Mouse (Mus musculus) macrophage (primary cell): ENCODE data around the gene D930020B18Rik. TPM values are rescaled to one million over a fixed set of nuclear protein-coding genes. Genes with fewer than 3 reads are reported as not detected.

Experiments used
- H3K27ac ChIP-seq: fragments of 350-480 bp; formaldehyde crosslinking; 2 replicates; pipeline ENCODE4 v1.9.0; 2021
- H3K36me3 ChIP-seq: fragments of 350-480 bp; formaldehyde crosslinking; 2 replicates; pipeline ENCODE4 v1.9.0; 2021; ENCODE audit errors: inconsistent target
- H3K4me3 ChIP-seq: fragments of 350-480 bp; formaldehyde crosslinking; 2 replicates; pipeline ENCODE4 v1.9.0; 2021; ENCODE audit errors: inconsistent target
- H3K79me2 ChIP-seq: fragments of 350-480 bp; formaldehyde crosslinking; 2 replicates; pipeline ENCODE4 v1.9.0; 2021; ENCODE audit errors: inconsistent target
- WGBS: methylation state at CpG from one replicate; pipeline ENCODE4 v1.1.7; 2026; ENCODE audit warnings: inconsistent platforms; ENCODE audit not compliant: missing documents; 5-methylcytosine and 5-hydroxymethylcytosine counted together
- polyA plus RNA-seq: library from polyadenylated mRNA; stranded (reverse); fragments of 250-400 nt; gene quantifications from 3 replicates; pipeline ENCODE4 v1.2.4, GENCODE M21; 2018; ENCODE audit warnings: inconsistent platforms

The D930020B18Rik gene
- polyA plus RNA-seq, 1 experiment from 2014 or later: not detected

DNA sequence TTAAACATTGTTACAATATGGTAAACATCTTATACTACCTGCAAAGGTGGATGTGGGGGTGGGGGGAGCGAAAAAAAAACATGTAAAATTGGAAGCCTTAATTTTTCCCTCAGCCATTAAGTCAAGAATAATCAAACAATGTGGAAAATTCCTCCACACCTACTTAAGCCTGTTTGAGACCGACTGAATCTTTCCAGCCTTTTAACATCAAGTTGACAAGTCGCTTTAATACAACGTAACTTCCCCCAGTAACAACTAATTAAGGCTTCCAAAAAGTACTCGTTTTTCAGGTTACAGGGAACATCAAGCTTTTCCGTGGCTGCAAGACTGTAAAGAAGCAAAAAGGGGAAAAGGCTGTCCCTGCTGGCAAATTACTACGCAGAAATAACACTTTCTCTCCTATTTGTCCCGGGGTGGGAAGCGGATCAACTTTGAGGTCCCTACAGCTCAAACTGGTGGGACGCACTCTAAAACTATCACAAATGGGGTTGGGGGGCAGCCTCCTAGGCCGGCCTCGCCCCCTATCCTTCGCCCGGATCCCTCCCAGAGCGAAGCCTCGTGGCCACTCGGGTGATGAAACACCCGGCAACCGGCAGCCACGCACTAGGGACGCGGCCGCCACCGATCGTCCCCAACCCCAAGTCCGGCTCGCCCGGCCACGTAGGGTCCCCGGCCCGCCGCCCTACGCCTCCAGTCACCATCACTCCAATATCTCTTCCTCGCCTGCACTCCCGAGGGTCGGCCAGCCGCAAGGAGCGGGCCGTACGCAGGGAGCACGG is 15.8 kb upstream of the D930020B18Rik start:
- 1% methylated on average over 38 of the region's 41 CpGs for WGBS
- Histone ChIP-seq H3K79me2 (peaks cover 51% of the 10 kb centered on the region), H3K27ac (peak overlapping the region; percentile 81), H3K36me3 (peaks cover 13% of the 10 kb centered on the region), H3K4me3 (peak overlapping the region; percentile 73)

DNA sequence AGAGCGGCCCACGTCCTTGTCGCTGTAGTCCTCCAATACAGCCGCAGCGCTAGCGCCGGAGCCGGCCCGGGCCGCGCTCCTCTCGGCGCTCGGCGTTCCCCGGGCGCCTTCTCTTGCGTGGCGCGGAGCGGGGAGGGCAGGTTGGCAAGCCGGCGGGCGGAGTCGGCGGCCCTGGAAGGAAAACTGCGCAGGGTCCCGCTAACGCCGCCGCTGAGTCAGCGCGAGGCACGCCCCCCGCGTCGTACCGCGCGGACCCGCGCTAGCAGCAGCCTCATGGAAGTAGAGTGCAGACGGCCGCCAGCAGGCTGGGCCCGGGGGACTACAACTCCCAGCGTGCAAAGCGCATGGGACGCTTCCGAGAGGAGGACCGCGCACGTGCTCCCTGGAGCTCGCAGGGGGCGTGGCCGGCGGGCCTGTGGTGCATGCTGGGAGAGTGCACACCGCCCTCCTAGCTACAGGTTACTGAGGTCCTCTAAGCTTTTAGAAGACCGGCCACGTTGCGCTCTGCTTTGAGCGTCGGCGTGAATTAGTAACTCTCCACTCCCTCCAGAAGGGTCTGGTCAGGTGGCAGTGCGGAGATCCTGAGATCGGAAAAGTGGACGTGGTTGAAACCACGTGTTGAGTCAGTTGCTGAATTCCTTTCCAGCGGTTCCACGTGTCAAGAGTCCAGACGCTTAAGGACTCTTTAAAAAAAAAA is 15.1 kb upstream of the D930020B18Rik start, which contains the start of gene Xpot:
Gene Xpot, minus strand, starts transcription at position 147 of the 697 bp plus-strand sequence.
- WGBS: under 1% methylated on average over 54 of the region's 70 CpGs
- H3K79me2 ChIP-seq: peaks cover 43% of the 10 kb centered on the region
- H3K36me3 ChIP-seq: peaks cover 9% of the 10 kb centered on the region; the same call in 1 of the 2 replicates
- peak within 1 kb of the TSS; percentile 73 for H3K4me3 ChIP-seq
- H3K27ac ChIP-seq: peak within 1 kb of the TSS; percentile 81

DNA sequence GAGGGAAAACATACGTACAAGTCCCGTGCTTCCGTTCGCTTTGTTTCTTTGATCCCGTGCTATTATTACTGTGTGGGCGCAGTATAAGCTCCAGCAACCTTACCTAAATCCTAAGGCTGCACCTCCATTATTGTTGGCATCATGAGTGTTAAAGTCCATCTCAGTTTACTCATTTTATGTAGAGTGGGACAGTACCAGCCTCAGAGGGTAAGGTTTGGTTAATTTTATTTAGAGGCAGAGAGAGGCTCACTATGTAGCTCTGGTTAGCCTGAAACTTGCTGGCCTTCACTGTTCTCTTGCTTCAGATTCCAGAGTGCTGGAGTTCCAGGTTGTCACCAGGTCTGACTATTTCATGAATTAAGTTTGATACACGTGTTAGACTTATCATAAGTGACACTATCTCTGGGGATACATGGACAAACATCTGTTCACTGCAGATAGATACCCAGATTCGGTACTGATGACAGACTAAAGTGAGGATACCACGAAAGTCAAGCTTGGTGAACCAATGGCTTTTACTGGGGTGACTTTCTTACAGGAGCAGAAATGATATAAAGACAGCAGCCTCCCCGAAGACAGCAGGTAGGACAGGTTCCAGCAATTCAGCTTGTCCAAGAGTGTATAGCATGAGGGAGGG is 14.1 kb upstream of the D930020B18Rik start:
- H3K4me3 ChIP-seq: no peak overlapping the region

GRCm38 (mm10) chr10:121628561-121629040 is 12.8 kb upstream of the D930020B18Rik start:
- H3K79me2 ChIP-seq: peaks cover 21% of the 10 kb centered on the region
- 91% methylated on average over 6 of the region's 6 CpGs for WGBS

More for the DNA sequence above, 14.1 kb upstream of the D930020B18Rik start:
- Histone ChIP-seq H3K27ac (no peak overlapping the region), H3K79me2 (peaks cover 33% of the 10 kb centered on the region), H3K36me3 (no peaks in the 10 kb centered on the region; the same call in 1 of the 2 replicates)
- WGBS: 91% methylated on average over 10 of the region's 10 CpGs

GRCm38 (mm10) chr10:121634159-121634558 is 7.2 kb upstream of the D930020B18Rik start:
- Histone ChIP-seq H3K27ac (no peak overlapping the region), H3K36me3 (no peaks in the 10 kb centered on the region)
- WGBS: 0% methylated on average over 1 of the region's 1 CpGs

More at GRCm38 (mm10) chr10:121628561-121629040, 12.8 kb upstream of the D930020B18Rik start:
- Histone ChIP-seq H3K4me3 (no peak overlapping the region), H3K27ac (no peak overlapping the region), H3K36me3 (no peaks in the 10 kb centered on the region)

GRCm38 (mm10) chr10:121636276-121636675 is 5.1 kb upstream of the D930020B18Rik start:
- Histone ChIP-seq H3K36me3 (no peaks in the 10 kb centered on the region), H3K27ac (no peak overlapping the region), H3K79me2 (no peaks in the 10 kb centered on the region), H3K4me3 (no peak overlapping the region)
- WGBS: 97% methylated on average over 6 of the region's 6 CpGs

More at GRCm38 (mm10) chr10:121634159-121634558, 7.2 kb upstream of the D930020B18Rik start:
- no peak overlapping the region for H3K4me3 ChIP-seq
- H3K79me2 ChIP-seq: no peaks in the 10 kb centered on the region

DNA sequence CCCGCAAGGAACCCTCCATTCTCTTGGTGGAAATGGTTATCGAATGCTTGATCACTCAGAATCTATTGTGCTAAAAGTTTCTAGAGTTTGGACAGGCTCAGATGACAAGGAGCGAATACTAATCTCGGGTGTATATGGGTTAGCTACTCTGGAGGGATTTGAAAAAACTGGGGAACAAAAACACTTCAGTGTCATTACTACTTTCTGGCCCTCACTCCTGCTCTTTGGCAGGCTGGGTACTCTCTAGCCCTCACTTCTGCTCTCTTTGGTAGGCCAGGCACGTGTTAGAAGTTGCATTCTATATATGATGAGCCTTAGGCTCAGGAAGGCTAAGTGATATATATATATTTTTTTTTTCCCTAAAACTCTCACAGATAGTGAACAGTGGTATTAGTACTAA is 1.8 kb upstream of the D930020B18Rik start:
- Histone ChIP-seq H3K79me2 (no peaks in the 10 kb centered on the region), H3K27ac (no peak overlapping the region), H3K4me3 (no peak overlapping the region), H3K36me3 (no peaks in the 10 kb centered on the region)
- 91% methylated on average over 5 of the region's 5 CpGs for whole genome bisulfite sequencing

DNA sequence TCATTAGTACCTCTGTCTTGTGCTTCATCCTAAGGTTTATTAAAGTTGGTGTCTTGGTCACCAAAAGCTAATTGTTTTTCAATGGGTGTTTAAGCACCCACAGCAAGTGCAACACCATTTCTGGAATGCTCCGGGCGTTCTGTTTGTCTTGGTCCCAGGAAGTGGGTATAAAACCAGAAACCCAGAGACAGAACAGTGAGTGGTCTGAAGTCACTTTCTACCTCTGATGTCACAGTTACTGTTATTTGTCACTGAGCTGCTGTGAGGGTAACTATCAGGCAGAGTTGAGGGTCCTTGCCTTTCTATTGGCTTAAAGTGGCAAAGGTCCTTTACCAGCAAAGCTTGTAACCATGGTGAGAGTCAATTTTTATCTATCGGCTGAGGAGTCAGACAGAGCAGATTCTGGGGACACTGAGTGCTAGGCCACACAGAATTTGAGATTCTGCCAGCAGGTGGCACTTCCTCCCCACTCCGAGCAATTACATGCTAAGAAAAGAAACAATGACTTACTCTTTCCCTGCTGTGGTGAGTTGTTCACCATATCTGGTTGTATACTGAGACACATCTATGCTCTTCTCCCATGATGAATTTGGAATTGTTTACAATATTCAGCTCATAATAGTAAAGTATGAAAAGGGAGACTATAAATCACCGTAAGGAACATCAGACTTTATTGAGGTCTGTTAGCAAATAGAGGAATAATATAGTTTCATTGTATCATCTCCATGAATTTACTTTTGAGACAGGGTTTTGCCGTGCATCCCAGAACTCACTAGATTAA is 1.0 kb upstream of the D930020B18Rik start:
- Histone ChIP-seq H3K79me2 (no peaks in the 10 kb centered on the region), H3K36me3 (no peaks in the 10 kb centered on the region), H3K27ac (no peak overlapping the region), H3K4me3 (no peak overlapping the region)
- WGBS: 40% methylated on average over 6 of the region's 6 CpGs

- WGBS: 16% methylated on average over 10 of the region's 10 CpGs
- Histone ChIP-seq H3K79me2 (no peaks in the 10 kb centered on the region), H3K36me3 (no peaks in the 10 kb centered on the region), H3K4me3 (peak overlapping the region; percentile 15; the same call in 1 of the 2 replicates), H3K27ac (no peak overlapping the region)
Observed at GRCm38 (mm10) chr10:121640944-121641271, 480 bp upstream of the D930020B18Rik start.

GRCm38 (mm10) chr10:121642054-121642947 is 913 bp downstream of the D930020B18Rik start:
- WGBS: 18% methylated on average over 28 of the region's 28 CpGs
- Histone ChIP-seq H3K79me2 (no peaks in the 10 kb centered on the region), H3K36me3 (no peaks in the 10 kb centered on the region), H3K4me3 (no peak overlapping the region), H3K27ac (no peak overlapping the region)

DNA sequence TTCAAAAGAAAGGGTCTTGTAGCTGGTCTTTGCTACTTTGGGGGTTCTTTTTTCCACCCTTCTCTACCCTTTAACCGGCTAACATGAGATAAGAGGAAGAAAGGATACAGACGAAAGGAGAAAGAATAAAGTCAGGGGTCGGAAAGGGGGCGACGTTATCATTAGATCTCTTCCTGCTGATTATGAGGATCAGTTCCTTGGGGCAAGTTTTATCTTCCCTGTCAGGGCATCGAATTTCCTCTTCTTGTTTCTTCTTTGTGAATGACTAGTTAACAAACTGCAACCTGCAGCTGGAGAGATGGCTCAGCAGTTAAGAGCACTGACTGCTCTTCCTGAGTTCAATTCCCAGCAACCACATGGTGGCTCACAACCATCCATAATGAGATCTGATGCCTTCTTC is 4.9 kb downstream of the D930020B18Rik start:
- no peak overlapping the region for H3K4me3 ChIP-seq
- no peaks in the 10 kb centered on the region for H3K79me2 ChIP-seq
- H3K27ac ChIP-seq: no peak overlapping the region
- no peaks in the 10 kb centered on the region for H3K36me3 ChIP-seq
- WGBS: 23% methylated on average over 6 of the region's 6 CpGs

- Histone ChIP-seq H3K79me2 (no peaks in the 10 kb centered on the region), H3K27ac (no peak overlapping the region), H3K36me3 (no peaks in the 10 kb centered on the region), H3K4me3 (no peak overlapping the region)
- 100% methylated on average over 1 of the region's 1 CpGs for WGBS
Observed at GRCm38 (mm10) chr10:121653079-121653478, 11.7 kb downstream of the D930020B18Rik start.

GRCm38 (mm10) chr10:121655907-121656306 is 14.5 kb downstream of the D930020B18Rik start:
- Histone ChIP-seq H3K27ac (no peak overlapping the region), H3K4me3 (no peak overlapping the region), H3K79me2 (no peaks in the 10 kb centered on the region), H3K36me3 (no peaks in the 10 kb centered on the region)
- WGBS: 94% methylated on average over 4 of the region's 4 CpGs
